Mouse (Mus musculus) hindlimb bud, embryonic 11.5 days (tissue): ENCODE data around the gene Foxf2.

ENCODE experiments used
- DNase-seq: peaks from one replicate; pipeline ENCODE4 v3.0.0-alpha.2; 2012; ENCODE audit warnings: low read depth, low spot score; ENCODE audit errors: extremely low spot score

Gene Foxf2

GRCm38 (mm10) chr13:31625333-31626101 lies at the start of gene Foxf2:
TSS of gene Foxf2 (plus strand) at chr13:31625816.
- no peak for DNase-seq

- no peak for DNase-seq
Measured at GRCm38 (mm10) chr13:31576696-31577095, 48.9 kb upstream of the Foxf2 start.

GRCm38 (mm10) chr13:31577576-31577975 lies 48.0 kb upstream of the Foxf2 start:
- DNase-seq, result no peak

- no peak for DNase-seq
Measured at GRCm38 (mm10) chr13:31578389-31578788, 47.2 kb upstream of the Foxf2 start.

- DNase-seq, result no peak
Measured at GRCm38 (mm10) chr13:31579866-31580265, 45.8 kb upstream of the Foxf2 start.

- DNase-seq, result no peak
Measured at GRCm38 (mm10) chr13:31587341-31587740, 38.3 kb upstream of the Foxf2 start.

GRCm38 (mm10) chr13:31599576-31599975 lies 26.0 kb upstream of the Foxf2 start:
- no peak for DNase-seq

- no peak for DNase-seq
Measured at GRCm38 (mm10) chr13:31603964-31604363, 21.7 kb upstream of the Foxf2 start.

- DNase-seq, result no peak
Measured at GRCm38 (mm10) chr13:31614724-31615465, 10.7 kb upstream of the Foxf2 start.

GRCm38 (mm10) chr13:31615561-31616165 lies 10.0 kb upstream of the Foxf2 start:
- DNase-seq, result no peak

- no peak for DNase-seq
Measured at GRCm38 (mm10) chr13:31618001-31618400, 7.6 kb upstream of the Foxf2 start.

- no peak for DNase-seq
Measured at GRCm38 (mm10) chr13:31618416-31618815, 7.2 kb upstream of the Foxf2 start.

- DNase-seq, result no peak
Measured at GRCm38 (mm10) chr13:31618919-31619655, 6.5 kb upstream of the Foxf2 start.

- DNase-seq, result no peak
Measured at GRCm38 (mm10) chr13:31619826-31620498, 5.7 kb upstream of the Foxf2 start.

- no peak for DNase-seq
Measured at GRCm38 (mm10) chr13:31620499-31620847, 5.1 kb upstream of the Foxf2 start.

GRCm38 (mm10) chr13:31620937-31621336 lies 4.7 kb upstream of the Foxf2 start:
- no peak for DNase-seq

GRCm38 (mm10) chr13:31621741-31622140 lies 3.9 kb upstream of the Foxf2 start:
- DNase-seq, result no peak

GRCm38 (mm10) chr13:31622371-31622770 lies 3.2 kb upstream of the Foxf2 start:
- no peak for DNase-seq

- no peak for DNase-seq
Measured at GRCm38 (mm10) chr13:31623291-31623690, 2.3 kb upstream of the Foxf2 start.

- DNase-seq, result no peak
Measured at GRCm38 (mm10) chr13:31623906-31624860, 1.4 kb upstream of the Foxf2 start.
